Mouse (Mus musculus) heart, postnatal 36 days (tissue): Measurements from ENCODE around the gene Cblc. TPM values are rescaled to one million over a fixed set of nuclear protein-coding genes. Genes with fewer than 3 reads are reported as not detected.
A peak's percentile ranks its signal among the peaks of the same experiment; 100 is the strongest.
"Not testable (repeated sequence)": the region's sequence is repeated elsewhere in the genome, so short reads cannot be mapped to it uniquely, and the experiment has no call there.

Experiments used
- DNase-seq, 2 experiments: peaks; one replicate each; pipeline ENCODE4 v3.0.0; 2021 to 2022
- intact Hi-C: fragments of 180-260 bp; cut with DNase I; formaldehyde crosslinking; loops from one replicate; pipeline ENCODE4 v1.15.1; 2025
- total RNA-seq, 2 experiments: library from RNA; stranded (reverse); gene quantifications; 2 replicates each; pipeline ENCODE4 v1.2.3; 2021

Gene Cblc
- total RNA-seq, 2 experiments from 2014 or later: 0.75 to 0.81 TPM

GRCm38 (mm10) chr7:19820347-19821048 lies 23.9 kb upstream of the Cblc start:
- intact Hi-C loops: no loop called here
- no peak for DNase-seq

- no peak for DNase-seq
- intact Hi-C loops: no loop called here
These were observed 22.3 kb upstream of the Cblc start for GRCm38 (mm10) chr7:19818875-19819274.

GRCm38 (mm10) chr7:19818440-19818839 lies 21.8 kb upstream of the Cblc start:
- DNase-seq: no peak
- intact Hi-C loops: no loop called here

GRCm38 (mm10) chr7:19817382-19818105 lies 20.9 kb upstream of the Cblc start:
- DNase-seq: peak; percentile 56 to 57
- intact Hi-C loops: no loop called here

- intact Hi-C loops: no loop called here
- DNase-seq: peak; percentile 85 to 86
These were observed 19.7 kb upstream of the Cblc start for GRCm38 (mm10) chr7:19816224-19816771.

- intact Hi-C loops: no loop called here
- DNase-seq: no peak
These were observed 19.0 kb upstream of the Cblc start for GRCm38 (mm10) chr7:19815296-19816223.

GRCm38 (mm10) chr7:19813579-19814122 lies 17.0 kb upstream of the Cblc start:
- intact Hi-C loops: no loop called here
- DNase-seq: no peak

GRCm38 (mm10) chr7:19813161-19813560 lies 16.6 kb upstream of the Cblc start:
- DNase-seq: no peak
- intact Hi-C loops: no loop called here

- DNase-seq: peak in 1 of 2 experiments; percentile 34
- intact Hi-C loops: no loop called here
These were observed 14.5 kb upstream of the Cblc start for GRCm38 (mm10) chr7:19811114-19811513.

GRCm38 (mm10) chr7:19809369-19809768 lies 12.8 kb upstream of the Cblc start:
- no peak for DNase-seq
- intact Hi-C loops: no loop called here

GRCm38 (mm10) chr7:19806356-19806969 lies 9.9 kb upstream of the Cblc start:
- intact Hi-C loops: no loop called here
- no peak for DNase-seq

GRCm38 (mm10) chr7:19802995-19803394 lies 6.4 kb upstream of the Cblc start:
- DNase-seq: peak; percentile 82 to 90
- intact Hi-C loops: loop anchor here (1.0 to 5.0 kb wide), 3 partner anchors 40 to 134 kb away; no protein-coding TSS in a partner anchor

- DNase-seq: peak; percentile 55 to 61
- intact Hi-C loops: loop anchor here (5.0 kb wide), 1 partner anchor 137 kb away; no protein-coding TSS in a partner anchor
These were observed 4.2 kb upstream of the Cblc start for GRCm38 (mm10) chr7:19800764-19801163.

- intact Hi-C loops: no loop called here
- no peak for DNase-seq
These were observed 355 bp downstream of the Cblc start for GRCm38 (mm10) chr7:19796254-19796653.

- intact Hi-C loops: no loop called here
- DNase-seq: no peak
These were observed 1.4 kb downstream of the Cblc start for GRCm38 (mm10) chr7:19795236-19795635.

- no peak for DNase-seq
- intact Hi-C loops: no loop called here
These were observed 3.6 kb downstream of the Cblc start for GRCm38 (mm10) chr7:19792701-19793630.

GRCm38 (mm10) chr7:19791504-19791903 lies 5.1 kb downstream of the Cblc start:
- intact Hi-C loops: loop anchor here (2.0 kb wide), 1 partner anchor 123 kb away; no protein-coding TSS in a partner anchor
- DNase-seq: not testable (repeated sequence)

- intact Hi-C loops: loop anchor here (1.0 to 2.0 kb wide), 2 partner anchors 40 to 121 kb away; partner anchors contain the start of gene Nectin2
- DNase-seq: peak; percentile 94 to 98
These were observed 6.7 kb downstream of the Cblc start for GRCm38 (mm10) chr7:19789904-19790347.
